Mouse (Mus musculus) thymus, adult 18-20 months (tissue): ENCODE data around the gene Azgp1.
"Not testable (repeated sequence)": the region's sequence is repeated elsewhere in the genome, so short reads cannot be mapped to it uniquely, and the experiment has no call there.

Experiments used
- DNase-seq, 2 experiments: peaks; one replicate each; pipeline ENCODE4 v3.0.0; 2022; ENCODE audit warnings: mixed read lengths in 2 of 2

Azgp1 gene

DNA sequence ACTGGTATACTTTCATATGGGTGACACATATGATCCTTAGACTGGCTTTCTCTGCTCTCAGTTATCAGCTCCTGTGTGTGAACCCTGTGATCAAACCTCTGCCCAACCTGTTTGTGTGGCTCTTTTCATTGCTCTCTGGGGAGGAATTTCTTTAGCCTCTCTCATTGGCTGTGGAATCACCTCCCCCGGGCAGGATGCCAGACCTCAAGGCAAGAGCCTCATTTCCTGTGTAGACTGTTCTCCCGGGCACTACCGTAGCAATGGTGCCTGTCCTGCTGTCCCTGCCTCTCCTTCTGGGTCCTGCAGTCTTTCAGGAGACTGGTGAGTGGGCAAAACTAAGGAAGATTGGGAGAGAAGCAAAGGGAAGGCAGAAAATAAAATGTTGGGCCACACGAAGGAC, at the start of gene Azgp1:
Azgp1 (plus strand) TSS at position 221 of the 400 bp plus-strand sequence.
- no peak for DNase-seq

DNA sequence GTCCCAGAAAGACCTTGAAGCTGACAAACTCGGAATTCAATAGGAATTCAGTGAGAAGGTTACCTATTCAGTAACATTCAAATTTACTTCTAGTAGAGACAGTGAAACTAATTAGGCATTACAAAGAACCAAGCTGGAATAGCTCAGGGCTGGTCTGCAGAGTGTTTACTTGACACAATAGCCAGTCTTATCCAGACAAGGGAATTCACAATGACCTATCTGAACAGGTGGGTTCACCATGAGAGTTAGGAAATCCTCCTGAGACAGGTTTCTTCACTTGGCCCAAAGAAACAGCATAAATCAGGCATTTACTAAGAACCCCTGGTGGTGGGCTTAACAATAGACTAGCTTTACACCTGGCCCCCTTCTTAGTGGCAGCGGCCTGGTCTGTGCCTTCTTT, 47.4 kb upstream of the Azgp1 start:
- DNase-seq = not testable (repeated sequence)

DNA sequence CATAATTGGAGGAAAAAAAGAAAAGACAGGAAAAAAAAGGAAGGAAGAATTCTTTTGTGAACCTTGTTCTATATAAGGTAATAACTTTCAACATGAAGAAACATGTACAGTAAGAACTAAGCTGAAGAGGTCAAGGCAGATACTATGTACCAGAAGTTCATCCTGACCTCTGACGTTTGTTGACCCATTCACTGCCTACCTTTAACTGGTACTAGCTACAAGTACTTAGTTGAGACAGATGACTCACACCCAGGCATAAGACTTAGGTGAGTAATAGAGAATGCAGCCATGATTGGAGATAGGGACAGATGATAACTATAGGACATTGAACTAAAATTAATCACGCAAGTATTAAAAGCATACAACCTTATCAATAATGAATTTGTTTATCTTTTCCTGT, 44.8 kb upstream of the Azgp1 start:
- DNase-seq = no peak

DNA sequence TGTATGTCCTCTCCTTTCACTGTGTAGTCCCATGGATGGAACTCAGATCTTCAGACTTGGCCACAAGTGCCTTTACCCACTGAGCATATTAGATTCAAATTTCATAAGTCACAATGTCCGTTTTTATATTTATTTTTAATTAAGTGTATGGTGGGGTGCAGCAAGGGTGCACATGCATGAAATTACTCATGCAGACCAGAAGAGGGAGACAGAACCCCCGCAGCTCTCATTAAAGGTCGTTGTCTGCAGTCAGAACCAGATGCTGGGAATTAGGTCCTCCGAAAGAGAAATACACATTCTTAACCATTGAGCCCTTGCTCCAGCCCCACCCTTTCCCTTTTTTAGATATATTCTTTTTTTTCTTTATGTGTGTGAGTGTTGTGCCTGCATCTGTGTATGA, 44.1 kb upstream of the Azgp1 start:
- DNase-seq = no peak

DNA sequence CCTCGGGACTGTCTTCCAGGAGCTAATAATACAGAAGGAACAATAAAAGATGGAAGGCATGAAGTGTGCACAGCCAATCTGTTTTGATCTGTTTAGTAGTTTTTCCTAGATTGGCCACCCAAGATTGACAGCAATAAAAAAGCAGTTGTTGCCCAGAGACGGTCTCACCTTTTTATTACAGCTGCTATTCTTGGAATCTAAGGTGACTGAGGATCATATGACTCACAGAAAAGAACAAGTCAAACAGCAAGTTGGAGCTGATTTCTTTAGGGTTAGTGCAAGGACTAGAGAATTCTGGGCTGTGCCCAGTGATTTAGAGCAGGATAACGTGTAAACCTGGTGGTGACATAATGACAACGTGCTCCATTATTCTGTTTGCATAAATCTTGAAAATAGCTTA, 40.4 kb upstream of the Azgp1 start:
- DNase-seq = no peak

DNA sequence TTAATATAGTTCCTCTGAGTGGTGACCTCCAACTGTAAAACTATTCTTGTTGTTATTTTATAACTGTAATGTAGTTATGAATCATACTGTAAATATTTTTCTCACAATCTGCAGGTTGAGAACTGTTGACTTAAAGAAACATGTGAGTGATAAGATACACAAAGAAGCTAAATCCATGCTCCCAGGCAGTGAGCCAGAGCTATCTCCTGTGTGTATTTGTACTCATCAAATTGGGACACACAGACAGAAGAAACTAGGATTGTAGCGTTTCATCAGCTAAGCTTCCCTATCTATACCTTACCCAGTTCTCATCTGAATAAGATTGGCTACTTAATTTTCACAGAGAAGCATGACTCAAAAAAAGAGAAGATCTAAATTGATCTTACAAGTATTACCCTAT, 38.2 kb upstream of the Azgp1 start:
- no peak for DNase-seq

DNA sequence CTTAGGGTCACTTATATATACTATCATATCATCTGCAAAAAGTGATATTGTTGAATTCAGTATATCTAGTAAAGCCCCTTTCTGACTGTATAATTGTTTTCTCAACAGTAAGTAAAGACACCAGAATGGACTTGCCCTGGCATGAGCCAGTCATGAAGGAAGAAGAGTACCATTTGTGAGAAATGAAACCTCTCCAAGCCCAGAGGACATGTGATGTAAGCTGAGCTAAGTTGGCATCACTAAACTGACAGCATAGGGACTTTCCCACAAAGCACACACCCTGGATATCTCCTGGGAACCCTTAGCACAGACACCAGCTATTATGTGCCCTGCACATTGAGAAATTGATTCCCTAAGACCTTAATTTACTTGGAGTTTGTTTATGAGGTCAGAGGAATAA, 34.0 kb upstream of the Azgp1 start:
- DNase-seq = no peak

DNA sequence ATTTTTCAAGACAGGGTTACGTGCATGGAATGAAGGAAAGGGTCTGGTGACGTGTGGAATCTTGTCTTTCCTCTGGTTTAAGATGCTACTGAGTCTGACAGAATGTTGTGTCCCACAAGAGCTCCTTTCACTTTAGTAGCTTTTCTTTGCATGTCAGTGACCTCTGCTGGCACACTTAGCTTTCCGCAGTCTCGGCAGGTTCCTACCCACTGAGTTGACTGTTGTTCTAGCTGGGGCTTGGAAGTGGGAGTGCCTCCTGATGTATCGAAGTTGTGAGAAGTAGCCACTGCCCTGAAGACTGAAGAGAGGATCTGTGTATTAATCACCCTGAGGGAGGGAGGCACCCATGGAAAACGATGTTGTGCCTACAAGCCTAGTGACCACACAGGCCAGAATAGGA, 30.1 kb upstream of the Azgp1 start:
- DNase-seq = no peak

DNA sequence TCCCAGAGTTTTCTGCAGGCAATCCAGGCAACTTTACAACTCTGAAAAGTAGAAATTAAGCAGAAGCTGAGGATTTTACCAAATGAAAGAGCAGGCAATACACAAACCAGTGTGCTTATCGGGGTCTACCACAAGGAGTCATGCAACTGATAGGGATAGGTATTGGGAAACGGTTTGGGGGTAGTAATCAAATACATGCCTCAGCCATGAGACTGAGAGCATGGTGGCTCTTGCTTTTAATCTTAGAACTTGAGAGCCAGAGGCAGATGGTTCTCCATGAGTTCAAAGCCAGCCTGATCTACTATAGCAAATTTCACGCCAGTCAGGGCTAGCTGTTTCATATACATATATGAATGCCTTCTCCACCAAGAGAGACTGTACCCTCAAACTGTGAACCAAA, 24.9 kb upstream of the Azgp1 start:
- DNase-seq = no peak

DNA sequence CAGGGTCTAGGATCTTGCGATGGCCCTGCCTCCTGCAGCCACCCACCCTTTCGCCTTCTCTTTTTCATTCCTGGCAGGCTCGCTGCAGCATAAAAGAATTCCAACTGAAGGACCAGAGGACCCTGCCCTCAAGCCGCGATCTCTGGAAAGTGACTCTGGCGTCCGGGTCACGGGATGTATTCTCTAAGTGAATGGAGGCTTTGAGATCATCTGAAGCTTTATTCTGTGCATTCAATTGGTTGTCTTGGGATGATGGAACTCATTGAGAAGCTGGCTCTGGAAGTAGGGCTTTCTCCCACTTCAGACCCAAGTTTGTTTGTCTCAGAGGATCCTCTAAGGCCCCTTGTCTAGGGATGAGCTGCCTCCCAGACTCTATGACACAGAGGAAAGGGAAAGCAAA, 18.4 kb upstream of the Azgp1 start, which contains the start of gene Gjc3:
Gjc3 (minus strand) TSS at position 154 of the 400 bp plus-strand sequence.
- no peak for DNase-seq

DNA sequence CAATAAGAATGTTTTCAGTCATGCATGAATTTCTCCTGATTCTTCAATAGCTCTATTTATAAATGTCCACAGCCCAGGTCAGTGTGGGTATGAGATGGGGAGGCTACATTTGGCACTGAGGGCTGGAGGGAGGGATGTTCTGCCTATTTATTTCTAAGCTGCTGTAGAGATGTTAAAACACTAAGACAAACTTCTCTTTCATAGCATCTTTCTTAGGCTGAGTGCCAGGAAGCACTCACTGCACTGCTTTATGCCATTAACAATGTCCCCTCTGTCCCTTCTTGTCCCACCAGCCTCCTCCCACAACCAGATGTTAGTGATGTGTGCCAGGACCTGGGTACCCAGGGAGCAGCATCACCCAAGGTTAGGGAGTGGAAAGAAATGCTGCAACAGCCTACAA, 14.8 kb upstream of the Azgp1 start:
- DNase-seq = no peak

DNA sequence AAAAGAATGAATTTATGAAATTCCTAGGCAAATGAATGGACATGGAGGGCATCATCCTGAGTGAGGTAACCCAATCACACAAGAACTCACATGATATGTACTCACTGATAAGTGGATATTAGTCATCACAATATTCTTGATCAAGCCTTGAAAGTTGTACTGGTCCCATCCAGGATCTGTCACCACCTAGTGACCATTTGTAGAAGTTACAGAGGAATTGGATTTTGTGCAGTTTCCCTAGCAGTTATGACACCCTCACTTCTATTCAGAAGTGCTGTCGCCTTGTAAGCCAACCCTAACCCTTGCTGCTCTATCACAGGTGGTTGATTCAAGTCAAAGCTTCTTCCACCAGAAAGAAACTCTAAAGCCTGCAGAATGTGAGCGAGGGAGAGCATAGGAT, 8.2 kb upstream of the Azgp1 start:
- no peak for DNase-seq

DNA sequence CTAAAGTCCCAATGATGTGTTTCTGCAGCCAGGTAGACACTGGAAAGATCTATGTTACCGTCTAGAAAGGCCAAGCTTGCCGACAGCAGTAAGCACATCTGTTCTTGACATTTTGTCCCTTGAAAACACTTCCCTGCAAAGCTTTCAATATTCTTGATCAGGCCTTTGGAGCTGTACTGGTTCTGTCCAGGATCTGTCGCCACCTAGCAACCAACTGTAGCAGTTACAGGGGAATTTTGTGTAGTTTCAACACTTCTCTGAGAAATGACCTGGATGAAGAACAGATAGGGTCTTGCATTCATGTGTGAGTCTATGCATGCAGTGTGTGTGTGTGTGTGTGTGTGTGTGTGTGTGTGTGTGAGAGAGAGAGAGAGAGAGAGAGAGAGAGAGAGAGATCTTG, 7.6 kb upstream of the Azgp1 start:
- DNase-seq = no peak

DNA sequence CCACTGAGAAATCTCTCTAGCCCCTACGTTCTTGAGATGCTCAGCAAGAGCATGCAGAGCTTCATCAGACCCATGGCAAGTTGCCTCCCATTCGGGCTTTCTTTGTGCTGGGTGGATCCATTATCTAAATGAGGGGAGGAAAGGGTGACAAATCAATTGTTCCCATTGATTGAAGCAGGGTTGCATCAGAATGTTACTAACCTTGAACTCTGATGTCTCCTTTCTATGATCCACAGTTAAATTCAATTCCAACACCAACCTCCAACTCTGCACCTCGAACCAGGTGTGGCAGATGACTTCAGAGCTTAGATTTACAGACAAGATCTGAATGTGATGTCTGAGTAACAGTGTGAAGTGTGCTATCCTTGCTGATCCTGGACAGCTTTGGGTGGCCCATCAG, 6.6 kb upstream of the Azgp1 start:
- no peak for DNase-seq

DNA sequence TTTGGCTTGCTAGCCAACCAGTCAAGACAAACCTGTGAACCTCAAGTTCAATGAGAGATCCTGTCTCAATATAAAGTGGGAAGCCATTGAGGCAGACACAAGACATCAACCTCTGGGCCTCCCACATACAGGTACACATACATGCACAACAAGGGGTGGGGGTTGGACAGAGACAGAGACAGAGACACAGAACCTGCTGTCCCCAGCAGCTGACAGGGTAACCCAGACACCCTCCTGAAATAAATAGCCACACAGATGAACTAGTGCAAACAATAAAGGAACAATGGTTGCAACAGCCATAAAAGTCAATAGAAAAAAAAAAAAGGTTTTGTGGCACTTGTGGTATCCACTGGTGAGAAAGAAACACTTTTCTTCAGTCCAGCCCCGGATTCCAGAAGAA, 5.9 kb upstream of the Azgp1 start:
- DNase-seq = no peak

DNA sequence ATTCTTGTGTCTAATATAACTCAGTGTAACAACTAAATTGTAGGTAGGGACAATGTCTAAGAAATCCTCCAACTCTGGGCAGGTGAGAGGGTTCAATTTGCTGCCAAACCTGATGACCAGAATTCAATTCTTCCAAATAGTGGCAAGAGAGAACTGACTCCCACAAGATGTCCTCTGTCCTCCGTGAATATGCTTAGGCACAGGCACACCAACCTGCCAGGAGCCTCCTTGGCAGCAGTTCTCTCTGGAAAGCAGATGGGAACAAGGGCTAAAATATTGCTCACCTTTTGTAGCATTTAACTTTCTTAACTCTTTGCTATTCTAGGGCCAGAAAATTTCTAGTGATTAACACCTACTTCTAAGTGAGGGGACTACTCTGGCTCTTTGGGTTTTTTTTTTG, 4.0 kb upstream of the Azgp1 start:
- no peak for DNase-seq

DNA sequence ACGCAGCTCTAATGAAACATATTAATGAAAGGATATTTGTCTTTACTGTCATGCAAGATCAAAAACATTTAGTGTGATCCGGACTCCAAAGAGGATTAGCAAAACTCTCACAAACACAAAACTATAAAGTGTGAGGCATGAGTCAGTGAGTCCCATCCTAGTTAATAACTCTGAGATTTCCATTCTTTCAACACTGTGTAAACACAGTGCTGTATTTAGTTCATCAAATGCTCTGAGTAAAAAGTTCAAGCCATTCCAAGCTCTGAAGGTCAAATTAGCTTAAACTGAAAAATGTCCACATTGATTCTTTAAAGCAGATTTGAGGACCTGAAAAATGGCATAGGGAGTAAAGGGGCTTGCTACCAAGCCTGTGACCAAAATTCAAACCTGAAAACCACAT, 2.2 kb upstream of the Azgp1 start:
- no peak for DNase-seq

DNA sequence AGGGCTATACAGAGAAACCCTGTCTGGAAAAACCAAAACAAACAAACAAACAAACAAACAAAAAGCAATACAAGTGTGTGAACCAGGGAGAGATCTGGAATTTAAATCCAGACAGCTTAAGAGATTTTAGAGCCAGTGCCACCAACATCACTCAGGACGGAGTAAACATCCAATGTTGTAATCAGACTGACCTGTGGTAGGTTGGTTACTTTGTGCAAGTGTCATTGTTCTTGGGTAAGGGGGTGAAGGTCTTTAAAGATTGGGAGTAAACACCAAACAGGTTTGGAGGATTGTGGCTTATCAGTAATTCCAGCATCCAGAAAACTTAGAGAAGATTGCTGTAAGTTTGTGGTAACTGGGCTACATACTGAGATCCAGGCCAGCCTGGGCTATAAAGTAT, 5.0 kb downstream of the Azgp1 start:
- no peak for DNase-seq

DNA sequence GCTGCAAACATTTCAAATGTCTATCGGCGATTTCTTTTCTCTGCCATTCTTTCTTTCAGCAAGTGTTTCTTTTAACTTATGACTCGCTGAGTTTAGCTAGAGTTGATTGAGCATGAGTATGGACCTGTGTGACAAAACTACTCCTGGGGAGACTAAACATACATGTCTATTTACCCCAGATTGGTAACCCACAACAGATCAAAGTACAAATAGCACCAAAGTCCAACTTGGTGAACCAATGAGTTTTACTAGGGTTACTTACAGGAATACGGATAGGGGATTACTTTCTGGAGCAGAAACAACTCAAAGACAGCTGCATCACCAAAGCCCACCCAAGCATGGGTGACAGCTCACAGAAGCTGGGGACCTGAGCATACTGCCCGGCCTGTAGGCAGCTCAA, 28.1 kb downstream of the Azgp1 start:
- DNase-seq = no peak

DNA sequence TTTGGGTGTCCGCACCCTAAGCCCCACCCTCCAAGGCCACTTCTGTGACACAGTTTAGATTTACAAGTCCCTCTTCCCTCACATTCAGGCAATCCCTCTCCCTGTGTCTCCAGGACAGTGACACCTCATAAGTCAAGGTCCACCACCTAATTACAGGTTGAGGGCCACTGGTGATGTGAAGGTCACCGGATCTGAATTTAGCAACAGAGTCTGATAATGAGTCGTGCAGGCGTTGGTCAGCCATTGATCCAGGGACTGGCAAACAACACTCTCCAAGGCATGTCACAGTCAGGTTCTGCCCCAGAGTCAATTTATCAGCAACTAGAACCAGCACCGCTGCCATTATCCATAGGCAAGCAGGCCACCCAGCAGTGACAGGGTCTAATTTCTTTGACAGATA, 31.1 kb downstream of the Azgp1 start:
- no peak for DNase-seq

DNA sequence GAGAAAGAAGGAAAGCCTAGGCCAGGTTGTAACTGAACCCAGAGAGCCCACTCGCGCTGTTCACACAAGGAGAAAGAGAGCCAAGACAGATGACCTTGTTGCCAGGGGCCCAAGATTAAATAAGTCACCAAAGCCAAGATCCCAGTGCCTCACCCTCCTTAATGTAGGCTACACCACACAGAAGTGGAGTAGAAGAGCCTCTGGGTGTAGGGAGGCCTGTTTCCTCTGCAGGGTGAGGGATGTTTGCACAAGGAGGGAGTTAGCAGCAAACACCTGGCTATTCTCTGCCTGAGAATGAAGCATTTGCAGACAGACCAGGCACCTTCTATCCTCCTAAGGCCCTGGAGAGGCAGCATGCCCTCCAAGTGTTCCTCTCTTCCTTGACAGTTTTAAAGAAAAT, 35.2 kb downstream of the Azgp1 start:
- DNase-seq = no peak

DNA sequence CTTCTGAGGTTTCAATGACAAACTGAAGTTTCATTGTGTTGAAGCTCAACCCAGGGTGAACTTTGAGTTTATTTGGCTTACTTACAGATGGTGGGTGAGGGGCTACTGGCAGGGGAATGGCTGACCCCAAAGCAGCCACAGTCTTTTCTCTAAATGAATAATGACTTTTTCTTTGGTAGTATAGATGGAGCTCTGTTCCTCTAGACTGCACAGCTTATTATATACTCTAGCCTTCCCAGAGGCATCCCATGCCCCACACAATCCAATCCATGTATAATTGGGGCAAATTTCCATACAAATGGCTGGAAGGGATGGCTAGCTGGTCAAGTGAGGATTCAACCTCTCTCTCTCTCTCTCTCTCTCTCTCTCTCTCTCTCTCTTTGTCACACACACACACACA, 35.7 kb downstream of the Azgp1 start:
- DNase-seq = no peak

DNA sequence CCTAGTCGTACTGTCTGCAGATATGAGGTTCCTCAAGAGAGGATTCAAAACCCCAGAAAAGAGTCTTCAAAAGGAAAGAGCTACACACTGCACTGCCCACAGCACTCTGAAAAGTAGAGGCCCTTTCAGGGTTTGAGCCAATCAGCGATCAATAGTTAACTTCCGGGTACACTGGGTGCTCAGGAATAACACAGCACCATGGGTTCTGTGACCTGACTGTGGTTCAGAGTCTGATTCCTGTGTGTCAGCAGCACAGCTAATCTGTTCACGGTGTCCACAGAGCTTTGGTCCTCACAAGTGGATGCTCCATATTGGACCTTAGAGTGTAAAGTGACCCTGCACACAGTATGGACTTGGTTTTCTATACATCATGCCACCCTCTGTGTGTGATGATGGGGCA, 38.3 kb downstream of the Azgp1 start:
- not testable (repeated sequence) for DNase-seq

DNA sequence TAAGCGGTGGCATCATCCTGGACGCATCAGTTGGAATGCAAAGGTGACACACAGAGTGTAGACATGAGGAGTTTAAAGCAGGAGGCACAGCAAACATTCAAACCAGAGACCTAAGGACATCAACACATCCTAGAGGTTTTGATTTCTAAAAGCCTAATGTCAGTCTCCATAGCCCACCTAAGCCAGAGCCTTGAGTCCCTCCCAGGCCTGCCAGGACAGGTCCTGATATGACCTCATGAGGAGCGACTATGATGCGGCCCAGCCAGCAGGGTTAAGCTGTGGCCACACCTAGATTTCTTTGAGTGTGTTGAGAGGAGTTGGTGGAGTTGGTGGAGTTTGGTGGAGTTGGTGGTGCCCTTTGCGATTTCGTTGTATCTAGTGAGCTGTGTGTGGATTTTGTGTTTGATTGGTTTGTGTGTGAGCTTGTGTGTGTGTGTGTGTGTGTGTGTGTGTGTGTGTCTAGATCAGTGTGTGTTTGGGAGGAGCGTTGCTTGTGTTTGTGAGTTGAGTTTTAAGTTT, 39.7 kb downstream of the Azgp1 start, which contains the start of the genes Smok3a and Smok3b:
Smok3a (plus strand) TSS at position 301 of the 519 bp plus-strand sequence.
Smok3b (plus strand) TSS at position 469 of the 519 bp plus-strand sequence.
- DNase-seq = not testable (repeated sequence)
